Mouse (Mus musculus): Measurements from ENCODE around the gene Asb17. TPM values are rescaled to one million over a fixed set of nuclear protein-coding genes. Genes with fewer than 3 reads are reported as not detected.
"Not testable (repeated sequence)": the region's sequence is repeated elsewhere in the genome, so short reads cannot be mapped to it uniquely, and the experiment has no call there.

Gene Asb17
- polyA plus RNA-seq, 2 experiments from 2014 or later, result not detected

DNA sequence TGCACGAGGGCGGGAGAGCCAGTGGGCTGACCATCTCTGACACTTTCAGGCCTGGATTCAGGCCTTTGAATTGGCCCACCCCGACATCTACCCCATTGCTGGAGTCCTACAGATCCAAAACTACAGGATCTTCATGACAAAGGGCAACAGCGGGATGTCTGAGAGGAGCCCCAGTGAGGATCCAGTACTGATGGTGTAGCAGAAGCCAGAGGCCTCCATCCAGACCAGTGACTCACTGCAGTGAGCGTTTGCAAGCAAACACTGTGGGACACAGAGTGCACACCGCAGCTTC, 11.4 kb upstream of the Asb17 start:
- ATAC-seq, result no peak

DNA sequence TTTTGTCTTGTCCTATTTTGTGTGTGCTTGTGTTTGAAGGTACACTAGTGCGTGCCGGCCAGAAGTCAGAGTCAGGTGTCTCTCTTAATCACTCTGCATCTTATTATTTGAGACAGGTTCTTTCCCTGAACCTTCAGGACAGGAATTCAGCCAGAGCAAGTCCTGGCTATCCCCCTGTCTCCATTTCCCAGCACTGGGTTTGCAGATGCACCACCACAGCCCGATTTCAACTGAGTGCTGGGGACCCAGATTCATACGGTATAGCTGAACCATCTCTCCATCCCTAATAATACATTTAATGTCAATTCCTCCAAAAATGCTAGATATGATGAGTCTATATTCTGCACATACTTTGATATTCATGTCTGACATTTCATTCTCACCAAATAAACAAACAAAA, 9.9 kb upstream of the Asb17 start:
- ATAC-seq, result no peak

DNA sequence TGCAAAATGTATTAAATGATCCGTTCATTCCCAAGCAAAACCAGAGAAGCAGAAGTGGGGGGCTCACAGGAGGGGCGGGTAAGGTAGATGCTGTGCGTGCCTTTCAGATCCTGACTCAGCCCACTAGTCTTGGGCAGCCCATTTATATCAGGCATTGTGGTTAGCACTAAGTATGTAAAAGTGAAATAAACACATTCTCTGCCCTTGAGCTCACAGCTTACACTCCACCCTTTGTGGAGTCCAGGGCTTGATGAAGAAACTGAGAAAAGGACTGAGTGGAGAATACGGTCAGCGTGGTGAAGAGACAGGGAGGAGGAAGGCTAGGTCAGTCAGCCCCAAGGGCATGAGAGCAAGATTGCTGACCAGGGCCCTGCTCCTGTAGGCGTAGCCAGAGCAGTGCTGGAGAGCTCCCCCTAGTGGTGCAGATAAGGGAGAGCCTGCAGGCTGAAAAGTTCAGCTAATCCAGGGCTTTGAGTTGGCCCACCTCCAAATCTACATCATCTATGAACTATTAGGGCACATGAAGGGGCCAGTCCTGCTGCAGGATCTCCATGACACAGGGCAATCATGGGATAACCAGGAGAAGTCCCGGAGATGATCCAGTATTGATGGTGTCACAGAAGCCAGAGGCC, 8.4 kb upstream of the Asb17 start:
- ATAC-seq, result peak; percentile 54

GRCm38 (mm10) chr3:153836316-153836715, 7.7 kb upstream of the Asb17 start:
- no peak for ATAC-seq

- ATAC-seq, result no peak
Measured at GRCm38 (mm10) chr3:153837593-153837992, 6.4 kb upstream of the Asb17 start.

DNA sequence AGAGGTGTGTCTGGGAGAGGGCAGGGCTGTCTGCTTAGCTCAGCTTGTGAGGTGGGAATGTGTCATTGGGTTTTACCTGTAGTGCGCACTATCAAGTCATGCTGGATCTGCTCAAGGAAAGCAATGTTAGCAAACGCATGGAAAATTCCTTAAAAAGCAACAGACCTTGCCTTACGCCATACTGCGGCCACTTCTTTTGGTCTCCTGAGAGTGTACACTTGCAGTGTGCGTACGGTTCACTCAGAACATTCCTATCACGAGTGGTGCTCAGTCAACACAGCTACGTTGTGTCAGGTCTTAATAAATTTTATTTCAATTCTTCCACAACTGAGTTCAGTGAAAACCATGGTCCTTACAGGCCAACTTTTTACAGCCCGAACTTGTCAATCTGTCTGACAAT, 748 bp downstream of the Asb17 start:
- ATAC-seq, result no peak

DNA sequence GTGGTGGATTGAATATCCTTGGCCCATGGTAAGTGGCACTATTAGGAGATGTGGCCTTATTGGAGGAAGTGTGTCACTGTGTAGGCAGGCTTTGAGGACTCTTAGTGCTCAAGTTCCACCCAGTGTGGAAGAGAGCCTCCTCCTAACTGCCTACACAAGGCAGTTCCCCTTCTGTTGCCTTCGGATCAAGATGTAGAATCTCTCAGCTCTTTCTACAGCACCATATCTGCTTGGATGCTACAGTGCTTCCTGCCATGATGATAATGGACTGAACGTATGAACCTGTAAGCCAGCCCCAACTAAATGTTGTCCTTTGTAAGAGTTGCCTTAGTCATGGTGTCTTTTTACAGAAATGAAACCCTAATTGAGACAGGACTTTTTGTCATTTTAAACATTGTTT, 1.5 kb downstream of the Asb17 start:
- no peak for ATAC-seq

DNA sequence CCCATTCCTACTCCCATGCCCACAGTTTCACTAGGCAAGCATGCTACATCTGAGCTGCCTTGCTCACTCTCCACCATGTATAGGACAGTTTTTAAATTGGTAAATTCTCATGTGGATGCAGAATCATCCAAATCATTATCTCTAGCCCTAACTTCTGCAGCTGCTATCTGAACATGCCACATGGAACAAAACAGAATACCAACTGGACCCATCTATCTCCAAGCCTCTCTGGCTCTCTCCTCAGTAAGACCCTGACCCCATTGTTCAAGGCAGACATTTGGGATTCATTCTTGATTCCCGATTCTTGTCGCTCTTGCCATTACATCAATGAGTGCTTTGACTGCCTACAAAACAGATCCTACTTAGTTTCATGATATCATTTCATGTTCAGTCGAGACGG, 2.1 kb downstream of the Asb17 start:
- no peak for ATAC-seq

DNA sequence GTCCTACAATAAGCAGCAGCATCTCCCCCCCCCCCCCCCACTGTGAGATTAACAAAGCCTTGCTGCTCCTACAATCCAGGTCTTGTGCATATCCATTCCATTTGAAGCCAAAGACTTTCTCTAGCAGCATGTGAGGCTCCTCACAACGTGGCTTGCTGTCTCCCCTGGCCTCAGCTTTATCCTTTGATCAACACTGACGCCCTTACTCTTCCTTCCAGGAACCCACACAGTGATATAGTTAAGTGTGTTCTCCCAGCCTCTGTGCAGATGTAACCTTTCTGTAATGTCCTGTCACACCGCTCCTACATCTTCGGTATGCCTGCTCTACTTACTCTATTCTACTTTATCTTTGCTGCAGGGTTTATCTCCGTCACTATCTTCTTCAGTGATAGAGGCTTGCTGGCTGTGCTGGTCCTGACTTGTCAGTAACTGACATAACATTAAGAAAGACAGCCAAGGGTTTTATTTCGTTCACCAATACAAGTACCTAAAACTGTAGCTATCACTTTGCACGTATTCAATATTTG, 3.3 kb downstream of the Asb17 start:
- ATAC-seq, result no peak

DNA sequence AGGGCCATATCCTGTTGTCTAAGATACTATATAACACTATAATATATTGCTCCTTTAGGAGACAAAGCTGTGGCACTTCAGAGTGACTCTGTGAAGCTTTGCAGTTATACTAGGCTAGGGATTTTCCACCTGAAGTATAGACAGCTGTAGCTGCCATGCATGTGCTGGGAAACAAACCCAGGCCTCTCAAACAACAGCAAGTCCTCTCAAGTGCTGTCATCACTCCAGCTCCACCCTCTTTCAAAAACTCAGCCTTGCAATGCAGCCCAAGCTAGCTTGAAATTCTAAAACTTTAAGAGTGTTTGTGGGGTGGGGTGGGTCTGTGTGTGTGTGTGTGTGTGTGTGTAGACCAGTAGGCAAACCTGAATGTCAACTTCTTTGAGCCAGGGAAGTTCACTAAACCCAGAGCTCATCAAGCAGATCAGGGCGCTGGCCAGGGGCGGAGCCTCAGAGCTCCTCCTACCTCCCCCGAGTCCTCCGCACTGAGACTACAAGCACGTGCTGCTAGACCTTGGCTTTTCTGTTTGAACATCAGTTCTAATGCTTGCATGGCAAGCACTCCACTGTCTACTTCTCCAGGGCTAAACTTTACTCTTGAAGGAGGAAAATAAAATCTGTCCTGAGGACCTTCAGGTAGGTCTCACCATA, 5.5 kb downstream of the Asb17 start:
- ATAC-seq, result no peak

DNA sequence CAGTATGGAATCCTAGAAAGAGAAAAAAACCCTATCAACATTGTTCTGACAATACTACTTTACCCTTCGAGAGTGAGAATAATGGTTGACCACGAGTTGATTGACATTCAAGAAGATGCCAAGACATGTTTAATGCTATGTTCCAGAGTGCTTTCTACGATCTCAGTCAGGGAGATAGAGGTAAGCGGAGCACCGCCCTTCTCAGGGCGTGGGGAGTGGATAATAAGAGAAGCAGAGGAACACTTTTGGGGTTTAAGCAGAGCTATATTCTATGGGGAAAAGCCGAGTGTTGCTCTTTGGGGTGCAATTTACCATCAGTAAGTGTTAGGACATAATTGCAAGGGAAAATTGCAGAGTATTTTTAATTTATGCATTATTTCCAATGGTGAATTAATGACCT, 6.8 kb downstream of the Asb17 start:
- ATAC-seq, result no peak

GRCm38 (mm10) chr3:153852266-153852665, 8.3 kb downstream of the Asb17 start:
- ATAC-seq, result no peak

- ATAC-seq, result no peak
Measured at GRCm38 (mm10) chr3:153858350-153859001, 14.5 kb downstream of the Asb17 start.

DNA sequence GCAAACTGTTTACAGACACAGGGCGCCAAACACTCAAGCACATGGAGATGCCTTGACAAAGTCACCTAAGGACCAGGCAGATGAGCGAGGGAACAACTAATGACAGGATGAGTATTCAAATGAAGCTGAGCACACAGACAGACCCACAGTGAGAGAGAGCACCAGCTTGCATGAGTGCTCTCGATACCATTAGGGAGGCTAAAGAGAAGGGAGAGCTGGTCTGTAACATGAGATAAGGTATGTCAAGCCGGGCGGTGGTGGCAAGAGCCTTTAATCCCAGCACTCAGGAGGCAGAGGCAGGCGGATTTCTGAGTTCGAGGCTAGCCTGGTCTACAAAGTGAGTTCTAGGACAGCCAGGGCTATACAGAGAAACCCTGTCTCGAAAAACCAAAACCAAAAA, 16.4 kb downstream of the Asb17 start:
- ATAC-seq, result not testable (repeated sequence)

DNA sequence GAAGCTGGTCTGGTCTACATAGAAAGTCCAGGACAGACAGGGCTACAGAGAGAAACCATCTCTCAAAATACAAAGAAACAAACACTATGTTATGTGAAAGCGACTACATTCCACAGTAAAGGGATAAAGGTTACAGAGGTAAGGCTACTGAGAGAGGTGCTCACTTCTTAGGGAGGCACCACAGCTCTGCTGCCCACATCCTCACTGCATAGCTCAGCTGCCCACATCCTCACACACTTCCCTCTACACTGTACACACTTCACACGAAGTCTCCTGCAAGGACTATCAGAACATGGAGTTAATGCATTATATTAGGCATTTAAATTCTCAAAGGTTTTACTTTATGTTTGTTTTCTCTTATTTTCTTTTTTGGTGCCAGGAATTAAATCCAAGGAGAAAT, 19.8 kb downstream of the Asb17 start:
- no peak for ATAC-seq

DNA sequence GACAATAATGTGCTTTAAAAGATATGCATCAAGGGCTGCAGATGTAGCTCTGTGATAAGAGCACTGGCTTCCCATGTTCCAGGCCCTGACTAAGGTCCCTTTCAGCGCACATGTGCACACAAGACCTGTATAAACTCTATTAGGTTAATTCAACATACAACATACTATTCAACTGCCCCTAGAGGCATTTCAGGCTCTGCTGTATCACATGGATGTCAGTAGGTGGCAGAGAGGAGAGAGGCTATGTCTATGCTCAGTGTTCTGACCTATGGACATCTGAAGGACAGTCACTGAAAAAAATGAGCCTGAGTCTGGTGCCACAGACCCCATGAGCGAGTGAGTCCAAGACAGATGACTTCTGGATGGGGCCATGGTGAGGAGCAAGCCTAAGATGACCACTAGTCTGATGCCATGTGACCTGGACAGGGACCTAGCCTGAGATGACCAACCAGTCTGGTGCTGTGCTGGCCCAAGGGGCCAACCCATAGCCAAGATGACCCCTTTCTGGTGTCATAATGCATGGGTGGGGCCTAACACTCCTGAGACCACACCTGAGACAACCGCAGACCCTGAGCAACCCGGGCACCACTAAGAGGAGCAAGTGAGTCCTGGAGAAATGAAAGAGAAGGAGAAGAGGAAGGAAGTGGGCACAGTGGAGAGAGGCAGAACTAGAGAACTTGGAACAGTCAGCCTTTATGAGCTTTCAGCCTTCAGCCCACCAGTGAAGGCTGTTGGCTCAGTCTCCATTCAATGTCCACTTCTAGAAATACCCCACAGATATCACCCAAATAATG, 20.8 kb downstream of the Asb17 start:
- ATAC-seq, result no peak

GRCm38 (mm10) chr3:153867149-153868136, 23.4 kb downstream of the Asb17 start:
- ATAC-seq, result no peak

DNA sequence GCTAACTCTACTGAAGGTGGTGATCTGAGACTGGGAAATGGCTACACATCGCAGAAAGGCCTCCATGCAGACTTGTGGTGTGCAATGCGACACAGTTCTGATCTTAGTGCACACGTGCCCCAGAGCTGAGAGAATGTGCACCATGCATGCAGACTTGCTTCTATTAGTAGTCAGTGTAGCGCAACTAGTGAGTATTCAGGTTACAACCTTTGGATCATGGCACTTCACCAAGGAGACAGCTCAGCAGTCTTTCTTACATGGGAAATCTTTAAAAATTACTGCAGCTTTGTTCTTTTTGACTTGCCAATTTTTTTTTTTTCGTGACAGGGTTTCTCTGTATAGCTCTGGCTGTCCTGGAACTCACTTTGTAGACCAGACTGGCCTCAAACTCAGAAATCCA, 27.4 kb downstream of the Asb17 start:
- ATAC-seq, result no peak

DNA sequence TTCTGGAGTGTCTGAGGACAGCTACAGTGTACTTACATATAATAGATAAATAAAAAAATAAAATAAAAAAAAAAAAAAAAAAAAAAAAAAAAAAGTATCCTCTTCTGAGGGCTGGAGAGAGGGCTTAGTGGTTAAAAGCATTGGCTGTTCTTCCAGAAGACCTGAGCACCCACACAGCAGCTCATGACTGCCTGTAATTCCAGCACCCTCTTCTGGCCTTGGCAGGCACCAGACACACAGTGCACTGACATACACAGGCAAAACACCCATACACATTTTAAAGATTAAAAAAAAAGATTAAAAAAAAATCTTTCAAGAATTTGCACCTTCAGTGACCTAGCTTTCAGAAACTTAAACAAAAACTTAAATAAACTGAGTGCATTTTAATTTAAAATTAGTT, 42.3 kb downstream of the Asb17 start:
- ATAC-seq, result no peak

DNA sequence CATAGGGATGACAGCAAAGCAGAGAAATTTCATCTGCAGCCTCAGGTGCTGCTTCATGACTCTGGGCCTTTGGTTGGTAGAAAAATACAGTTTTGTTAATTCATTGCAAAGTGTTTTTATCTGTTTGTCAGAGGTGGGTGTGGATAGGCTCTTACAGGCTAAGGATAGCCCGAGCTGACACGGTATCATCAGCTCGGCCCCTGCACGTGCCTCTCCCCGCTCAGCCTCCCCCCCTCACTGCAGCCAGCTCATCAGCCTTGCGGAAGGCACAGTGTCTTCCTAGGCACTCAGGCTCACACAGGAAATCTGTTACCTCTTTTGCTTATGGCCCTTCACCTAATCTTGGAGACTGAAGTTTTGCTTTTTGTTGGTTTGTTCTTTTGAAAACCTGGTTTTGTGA, 44.1 kb downstream of the Asb17 start:
- no peak for ATAC-seq

DNA sequence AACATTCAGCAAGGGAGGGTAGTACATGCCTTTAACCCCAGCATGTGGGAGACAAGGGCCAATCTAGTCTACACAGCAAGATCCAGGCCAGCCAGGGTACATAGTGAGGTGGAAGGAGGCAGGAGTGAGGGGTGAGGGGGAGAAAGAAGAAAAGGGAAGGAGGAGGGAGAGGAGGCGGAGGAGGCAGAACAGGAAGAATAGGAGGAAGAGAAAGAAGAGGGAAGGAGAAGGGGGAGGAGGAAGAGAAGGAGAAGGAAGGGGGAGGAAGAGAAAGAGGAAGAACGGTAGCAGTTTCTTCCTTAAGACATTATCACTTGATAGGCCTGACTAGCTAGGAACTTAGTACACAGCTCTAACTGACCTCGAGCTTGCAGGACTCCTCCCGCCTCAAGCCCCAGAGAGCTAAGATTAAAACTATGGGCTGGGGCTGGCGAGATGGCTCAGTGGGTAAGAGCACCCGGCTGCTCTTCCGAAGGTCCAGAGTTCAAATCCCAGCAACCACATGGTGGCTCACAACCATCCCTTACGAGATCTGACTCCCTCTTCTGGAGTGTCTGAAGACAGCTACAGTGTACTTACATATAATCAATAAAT, 45.3 kb downstream of the Asb17 start:
- ATAC-seq, result no peak

DNA sequence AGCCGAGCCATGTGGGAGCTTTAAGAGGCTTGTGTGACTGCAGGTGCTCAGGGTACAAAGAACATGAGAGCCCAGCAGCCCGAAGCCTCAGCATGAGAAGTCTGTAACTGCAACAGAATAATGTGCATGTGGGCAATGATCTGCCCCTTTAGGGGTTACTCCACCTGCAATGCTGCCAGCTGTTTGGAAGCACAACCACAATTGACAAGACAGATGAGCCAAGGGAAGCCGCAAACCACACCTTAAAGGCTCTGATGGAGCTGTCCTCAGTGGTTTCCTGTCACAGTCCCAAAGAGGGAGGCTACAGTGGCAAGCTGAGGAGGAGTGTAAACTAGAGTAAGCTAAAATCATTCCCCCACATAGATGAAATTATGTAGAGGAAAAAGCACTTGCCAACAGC, 51.4 kb downstream of the Asb17 start:
- peak; percentile 67 for ATAC-seq
